Mouse (Mus musculus) mature B cell (primary cell): Measurements from ENCODE around the gene Phf21a.

ENCODE experiments used
- in situ Hi-C: fragments of 300-500 bp; cut with MboI; formaldehyde crosslinking; loops from 2 replicates; pipeline ENCODE4 v1.14.3; 2019

Phf21a gene

GRCm38 (mm10) chr2:92229973-92230372 lies 137.1 kb downstream of the Phf21a start:
- in situ Hi-C loops = no loop called here

- in situ Hi-C loops = no loop called here
Observed at GRCm38 (mm10) chr2:92231706-92232105, 138.8 kb downstream of the Phf21a start.

GRCm38 (mm10) chr2:92234768-92235332 lies 141.9 kb downstream of the Phf21a start:
- in situ Hi-C loops = no loop called here

- in situ Hi-C loops = no loop called here
Observed at GRCm38 (mm10) chr2:92240299-92240698, 147.4 kb downstream of the Phf21a start.

- in situ Hi-C loops = no loop called here
Observed at GRCm38 (mm10) chr2:92240816-92241215, 147.9 kb downstream of the Phf21a start.

- in situ Hi-C loops = no loop called here
Observed at GRCm38 (mm10) chr2:92241317-92241716, 148.4 kb downstream of the Phf21a start.

GRCm38 (mm10) chr2:92246112-92246511 lies 153.2 kb downstream of the Phf21a start:
- in situ Hi-C loops = no loop called here

- in situ Hi-C loops = no loop called here
Observed at GRCm38 (mm10) chr2:92247711-92248110, 154.8 kb downstream of the Phf21a start.

GRCm38 (mm10) chr2:92250472-92250871 lies 157.6 kb downstream of the Phf21a start:
- in situ Hi-C loops = no loop called here

- in situ Hi-C loops = no loop called here
Observed at GRCm38 (mm10) chr2:92253777-92254176, 160.9 kb downstream of the Phf21a start.

- in situ Hi-C loops = no loop called here
Observed at GRCm38 (mm10) chr2:92256141-92256540, 163.2 kb downstream of the Phf21a start.

- in situ Hi-C loops = no loop called here
Observed at GRCm38 (mm10) chr2:92257372-92257956, 164.5 kb downstream of the Phf21a start.

GRCm38 (mm10) chr2:92259924-92260323 lies 167.0 kb downstream of the Phf21a start:
- in situ Hi-C loops = no loop called here

GRCm38 (mm10) chr2:92266100-92266617 lies 173.2 kb downstream of the Phf21a start:
- in situ Hi-C loops = no loop called here

GRCm38 (mm10) chr2:92269227-92269626 lies 176.3 kb downstream of the Phf21a start:
- in situ Hi-C loops = no loop called here

GRCm38 (mm10) chr2:92272510-92272909 lies 179.6 kb downstream of the Phf21a start:
- in situ Hi-C loops = no loop called here

GRCm38 (mm10) chr2:92273101-92273801 lies 180.3 kb downstream of the Phf21a start:
- in situ Hi-C loops = no loop called here

- in situ Hi-C loops = no loop called here
Observed at GRCm38 (mm10) chr2:92273802-92274183, 180.9 kb downstream of the Phf21a start.

- in situ Hi-C loops = no loop called here
Observed at GRCm38 (mm10) chr2:92277787-92278186, 184.9 kb downstream of the Phf21a start.

- in situ Hi-C loops = no loop called here
Observed at GRCm38 (mm10) chr2:92278663-92279062, 185.7 kb downstream of the Phf21a start.

- in situ Hi-C loops = no loop called here
Observed at GRCm38 (mm10) chr2:92279398-92279797, 186.5 kb downstream of the Phf21a start.

- in situ Hi-C loops = no loop called here
Observed at GRCm38 (mm10) chr2:92285597-92285996, 192.7 kb downstream of the Phf21a start.

- in situ Hi-C loops = no loop called here
Observed at GRCm38 (mm10) chr2:92289335-92289734, 196.4 kb downstream of the Phf21a start.
